Mouse (Mus musculus): Measurements from ENCODE around the gene Ctdnep1. TPM values are rescaled to one million over a fixed set of nuclear protein-coding genes. Genes with fewer than 3 reads are reported as not detected.
"Not testable (repeated sequence)": the region's sequence is repeated elsewhere in the genome, so short reads cannot be mapped to it uniquely, and the experiment has no call there.

Gene Ctdnep1
- polyA plus RNA-seq, 1 experiment from 2014 or later = 30.9 TPM

GRCm38 (mm10) chr11:70015677-70016076 is 34.7 kb downstream of the Ctdnep1 start:
- WGBS = 64% methylated on average over 6 of the region's 6 CpGs
- H3K4me1 ChIP-seq = peaks cover 41% of the 10 kb centered on the region
- no peak overlapping the region for H3K9ac ChIP-seq

GRCm38 (mm10) chr11:70016177-70016576 is 35.2 kb downstream of the Ctdnep1 start:
- not testable (repeated sequence) for H3K27me3 ChIP-seq; H3K4me3 ChIP-seq; H3K9ac ChIP-seq; H3K27ac ChIP-seq; ATAC-seq (ENCODE audit: insufficient number of reproducible peaks, insufficient read depth, low FRiP score, low TSS enrichment, low read depth); H3K9me3 ChIP-seq; H3K4me2 ChIP-seq
- 67% methylated on average over 2 of the region's 2 CpGs for WGBS
- Histone ChIP-seq H3K4me1 (peaks cover 45% of the 10 kb centered on the region), H3K36me3 (peaks cover 32% of the 10 kb centered on the region)

More at GRCm38 (mm10) chr11:70015677-70016076, 34.7 kb downstream of the Ctdnep1 start:
- ATAC-seq (ENCODE audit: insufficient number of reproducible peaks, insufficient read depth, low FRiP score, low TSS enrichment, low read depth) = no peak
- H3K36me3 ChIP-seq = peaks cover 37% of the 10 kb centered on the region
- H3K27me3 ChIP-seq = no peaks in the 10 kb centered on the region
- H3K4me2 ChIP-seq = peak overlapping the region; percentile 85
- peak overlapping the region; percentile 65; the same call in 1 of the 2 replicates for H3K4me3 ChIP-seq
- no peak overlapping the region for H3K27ac ChIP-seq
- no peaks in the 10 kb centered on the region for H3K9me3 ChIP-seq

- Histone ChIP-seq H3K27ac (peak within 1 kb of the TSS; percentile 95), H3K4me1 (peaks cover 50% of the 10 kb centered on the region), H3K9me3 (no peaks in the 10 kb centered on the region), H3K4me2 (peak within 1 kb of the TSS; percentile 85), H3K27me3 (no peaks in the 10 kb centered on the region), H3K36me3 (peaks cover 27% of the 10 kb centered on the region), H3K9ac (peak within 1 kb of the TSS; percentile 88), H3K4me3 (peak within 1 kb of the TSS; percentile 69)
- ATAC-seq (ENCODE audit: insufficient number of reproducible peaks, insufficient read depth, low FRiP score, low TSS enrichment, low read depth) = no peak
- 68% methylated on average over 3 of the region's 3 CpGs for WGBS
These were observed 35.7 kb downstream of the Ctdnep1 start, which contains the start of gene Dlg4 for GRCm38 (mm10) chr11:70016669-70017068. Dlg4 (plus strand) TSS chr11:70016942.

- no peaks in the 10 kb centered on the region for H3K27me3 ChIP-seq
- H3K27ac ChIP-seq = peak overlapping the region; percentile 95
- H3K4me2 ChIP-seq = peak overlapping the region; percentile 85
- H3K4me1 ChIP-seq = peaks cover 56% of the 10 kb centered on the region
- 30% methylated on average over 7 of the region's 7 CpGs for WGBS
- ATAC-seq (ENCODE audit: insufficient number of reproducible peaks, insufficient read depth, low FRiP score, low TSS enrichment, low read depth) = no peak
- no peaks in the 10 kb centered on the region for H3K9me3 ChIP-seq
- H3K9ac ChIP-seq = peak overlapping the region; percentile 88
- H3K4me3 ChIP-seq = peak overlapping the region; percentile 69
- H3K36me3 ChIP-seq = peaks cover 21% of the 10 kb centered on the region
These were observed 36.3 kb downstream of the Ctdnep1 start for GRCm38 (mm10) chr11:70017199-70017767.

- Histone ChIP-seq H3K27ac (peak overlapping the region; percentile 95), H3K4me3 (peak overlapping the region; percentile 69), H3K36me3 (peaks cover 10% of the 10 kb centered on the region), H3K9ac (peak overlapping the region; percentile 88), H3K4me1 (peaks cover 64% of the 10 kb centered on the region), H3K27me3 (no peaks in the 10 kb centered on the region), H3K4me2 (peak overlapping the region; percentile 85), H3K9me3 (no peaks in the 10 kb centered on the region)
- WGBS = under 1% methylated on average over 24 of the region's 25 CpGs
- no peak for ATAC-seq (ENCODE audit: insufficient number of reproducible peaks, insufficient read depth, low FRiP score, low TSS enrichment, low read depth)
These were observed 37.4 kb downstream of the Ctdnep1 start for GRCm38 (mm10) chr11:70018131-70018990.

- Histone ChIP-seq H3K4me1 (peaks cover 69% of the 10 kb centered on the region), H3K27ac (peak overlapping the region; percentile 95), H3K27me3 (no peaks in the 10 kb centered on the region), H3K4me3 (peak overlapping the region; percentile 69), H3K9me3 (no peaks in the 10 kb centered on the region), H3K9ac (peak overlapping the region; percentile 88), H3K4me2 (peak overlapping the region; percentile 85), H3K36me3 (no peaks in the 10 kb centered on the region)
- 0% methylated on average over 1 of the region's 2 CpGs for WGBS
- no peak for ATAC-seq (ENCODE audit: insufficient number of reproducible peaks, insufficient read depth, low FRiP score, low TSS enrichment, low read depth)
These were observed 38.6 kb downstream of the Ctdnep1 start for GRCm38 (mm10) chr11:70019495-70020021.

GRCm38 (mm10) chr11:70020022-70020631 is 39.2 kb downstream of the Ctdnep1 start:
- 9% methylated on average over 8 of the region's 8 CpGs for WGBS

GRCm38 (mm10) chr11:70020731-70021263 is 39.8 kb downstream of the Ctdnep1 start:
- ATAC-seq (ENCODE audit: insufficient number of reproducible peaks, insufficient read depth, low FRiP score, low TSS enrichment, low read depth) = peak; percentile 66; the same call in 1 of the 2 replicates
- WGBS = 2% methylated on average over 8 of the region's 8 CpGs
- Histone ChIP-seq H3K4me1 (peaks cover 77% of the 10 kb centered on the region), H3K36me3 (no peaks in the 10 kb centered on the region), H3K27ac (peak overlapping the region; percentile 95), H3K9me3 (no peaks in the 10 kb centered on the region), H3K27me3 (no peaks in the 10 kb centered on the region), H3K9ac (peak overlapping the region; percentile 88), H3K4me3 (peak overlapping the region; percentile 69), H3K4me2 (peak overlapping the region; percentile 85)

More at GRCm38 (mm10) chr11:70020022-70020631, 39.2 kb downstream of the Ctdnep1 start:
- Histone ChIP-seq H3K9me3 (no peaks in the 10 kb centered on the region), H3K4me3 (peak overlapping the region; percentile 69), H3K27ac (peak overlapping the region; percentile 95), H3K27me3 (no peaks in the 10 kb centered on the region), H3K4me2 (peak overlapping the region; percentile 85), H3K9ac (peak overlapping the region; percentile 88), H3K4me1 (peaks cover 70% of the 10 kb centered on the region), H3K36me3 (no peaks in the 10 kb centered on the region)
- ATAC-seq (ENCODE audit: insufficient number of reproducible peaks, insufficient read depth, low FRiP score, low TSS enrichment, low read depth) = no peak

- H3K27ac ChIP-seq = peak overlapping the region; percentile 95
- peak overlapping the region; percentile 88 for H3K9ac ChIP-seq
- H3K4me2 ChIP-seq = peak overlapping the region; percentile 85
- WGBS = 1% methylated on average over 40 of the region's 40 CpGs
- H3K4me1 ChIP-seq = peaks cover 84% of the 10 kb centered on the region
- H3K4me3 ChIP-seq = peak overlapping the region; percentile 69
- no peaks in the 10 kb centered on the region for H3K27me3 ChIP-seq
- peak; percentile 75 for ATAC-seq (ENCODE audit: insufficient number of reproducible peaks, insufficient read depth, low FRiP score, low TSS enrichment, low read depth)
- H3K36me3 ChIP-seq = no peaks in the 10 kb centered on the region
- H3K9me3 ChIP-seq = no peaks in the 10 kb centered on the region
These were observed 40.5 kb downstream of the Ctdnep1 start for GRCm38 (mm10) chr11:70021264-70022132.

- peaks cover 93% of the 10 kb centered on the region for H3K4me1 ChIP-seq
- no peaks in the 10 kb centered on the region for H3K9me3 ChIP-seq
- WGBS = 4% methylated on average over 26 of the region's 29 CpGs
- H3K27ac ChIP-seq = 0 out of 2 replicates have a peak overlapping the region, but pooled peaks have one; percentile 48
- peak overlapping the region; percentile 36 for H3K4me3 ChIP-seq
- peak overlapping the region; percentile 59 for H3K4me2 ChIP-seq
- no peaks in the 10 kb centered on the region for H3K27me3 ChIP-seq
- peak overlapping the region; percentile 59 for H3K9ac ChIP-seq
- no peaks in the 10 kb centered on the region for H3K36me3 ChIP-seq
- ATAC-seq (ENCODE audit: insufficient number of reproducible peaks, insufficient read depth, low FRiP score, low TSS enrichment, low read depth) = no peak
These were observed 42.7 kb downstream of the Ctdnep1 start for GRCm38 (mm10) chr11:70023481-70024150.

Data from embryonic facial prominence, embryonic 13.5 days (tissue).